Mouse (Mus musculus) liver, postnatal 0 days (tissue): ENCODE measurements around the gene Mier1.

ENCODE experiments used
- CTCF ChIP-seq: sonication (generic); IDR thresholded peaks from 2 replicates; pipeline ENCODE4 v1.5.1; 2016; ENCODE audit warnings: antibody characterized with exemption, low read depth
- EP300 ChIP-seq: IDR thresholded peaks from 2 replicates; pipeline ENCODE4 v1.6.1; 2016; ENCODE audit warnings: antibody characterized with exemption, low read depth, mild to moderate bottlenecking

DNA sequence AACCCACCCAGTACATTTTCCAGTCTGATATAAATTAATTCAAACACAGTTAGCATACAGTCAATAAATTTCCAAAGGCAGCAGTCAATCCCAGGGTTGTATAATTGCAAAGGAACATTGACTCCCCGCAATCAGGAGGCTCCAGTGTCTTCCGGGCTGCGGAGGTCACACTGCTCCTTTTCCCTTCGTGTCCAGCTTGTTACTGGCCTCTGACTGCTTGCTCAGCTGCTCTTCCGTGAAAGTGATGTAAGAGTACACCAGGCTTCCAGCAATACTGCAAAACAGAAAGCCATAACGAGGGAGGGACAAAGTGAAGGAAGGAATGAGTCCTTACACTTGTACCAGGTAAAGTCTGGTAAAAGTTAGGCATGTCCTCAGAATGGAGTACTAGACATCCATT, 59.3 kb downstream of the Mier1 start:
- TF ChIP-seq CTCF (no peak), EP300 (no peak)
